Mouse (Mus musculus) adrenal gland, postnatal 36 days (tissue): ENCODE data around the gene Mucl3. TPM values are rescaled to one million over a fixed set of nuclear protein-coding genes. Genes with fewer than 3 reads are reported as not detected.
A peak's percentile ranks its signal among the peaks of the same experiment; 100 is the strongest.

ENCODE experiments used
- DNase-seq, 2 experiments: peaks; one replicate each; pipeline ENCODE4 v3.0.0; 2021; ENCODE audit warnings: mixed read lengths in 1 of 2
- long read RNA-seq, 2 experiments: library from polyadenylated mRNA; stranded (forward); transcript quantifications; one replicate each; pipeline ENCODE4 v2.0.0; 2021; ENCODE audit warnings: borderline sequencing depth in 2 of 2
- total RNA-seq, 2 experiments: library from RNA; stranded (reverse); gene quantifications; 2 replicates each; pipeline ENCODE4 v1.2.3; 2021

The Mucl3 gene
- not detected for total RNA-seq
- long read RNA-seq, experiment 1 = 0 reads
- long read RNA-seq, experiment 2 = 0 reads

GRCm38 (mm10) chr17:35643609-35644236, at the start of gene Mucl3:
Gene Mucl3 (minus strand): TSS chr17:35643695.
- no peak for DNase-seq

- DNase-seq = no peak
Measured at GRCm38 (mm10) chr17:35692368-35692767, 48.9 kb upstream of the Mucl3 start.

- DNase-seq = no peak
Measured at GRCm38 (mm10) chr17:35691811-35692210, 48.3 kb upstream of the Mucl3 start.

- DNase-seq = no peak
Measured at GRCm38 (mm10) chr17:35689936-35690645, 46.6 kb upstream of the Mucl3 start.

- DNase-seq = no peak
Measured at GRCm38 (mm10) chr17:35688347-35689175, 45.1 kb upstream of the Mucl3 start.

GRCm38 (mm10) chr17:35685061-35685460, 41.6 kb upstream of the Mucl3 start:
- DNase-seq = no peak

GRCm38 (mm10) chr17:35681986-35682385, 38.5 kb upstream of the Mucl3 start:
- no peak for DNase-seq

- no peak for DNase-seq
Measured at GRCm38 (mm10) chr17:35680591-35680990, 37.1 kb upstream of the Mucl3 start.

GRCm38 (mm10) chr17:35673416-35674035, 30.0 kb upstream of the Mucl3 start, which contains the start of gene Gtf2h4:
Gene Gtf2h4 (minus strand): TSS chr17:35673739.
- DNase-seq = peak; percentile 83 to 90

- no peak for DNase-seq
Measured at GRCm38 (mm10) chr17:35672527-35672926, 29.0 kb upstream of the Mucl3 start.

GRCm38 (mm10) chr17:35671846-35672245, 28.4 kb upstream of the Mucl3 start:
- no peak for DNase-seq

- no peak for DNase-seq
Measured at GRCm38 (mm10) chr17:35669731-35670130, 26.2 kb upstream of the Mucl3 start.

- DNase-seq = peak; percentile 96 to 97
Measured at GRCm38 (mm10) chr17:35667334-35668065, 24.0 kb upstream of the Mucl3 start, which contains the start of gene Vars2. Gene Vars2 (minus strand): TSS chr17:35667592.

GRCm38 (mm10) chr17:35666851-35667256, 23.4 kb upstream of the Mucl3 start:
- DNase-seq = peak; percentile 10 to 20

GRCm38 (mm10) chr17:35665957-35666515, 22.5 kb upstream of the Mucl3 start:
- peak; percentile 12 to 30 for DNase-seq

GRCm38 (mm10) chr17:35653086-35653485, 9.6 kb upstream of the Mucl3 start:
- DNase-seq = no peak

GRCm38 (mm10) chr17:35649429-35649828, 5.9 kb upstream of the Mucl3 start:
- DNase-seq = no peak

GRCm38 (mm10) chr17:35639352-35639751, 4.1 kb downstream of the Mucl3 start:
- no peak for DNase-seq

GRCm38 (mm10) chr17:35638475-35639190, 4.9 kb downstream of the Mucl3 start:
- peak; percentile 40 to 64 for DNase-seq

- peak; percentile 10 to 47 for DNase-seq
Measured at GRCm38 (mm10) chr17:35636363-35636762, 7.1 kb downstream of the Mucl3 start.
